Mouse (Mus musculus): ENCODE results near the gene Oas1g. TPM values are rescaled to one million over a fixed set of nuclear protein-coding genes. Genes with fewer than 3 reads are reported as not detected.
"Not testable (repeated sequence)": the region's sequence is repeated elsewhere in the genome, so short reads cannot be mapped to it uniquely, and the experiment has no call there.

Gene Oas1g
- total RNA-seq (2021) = under 1 TPM in 1 of 2 experiments, not detected in 1; 0.54 TPM

DNA sequence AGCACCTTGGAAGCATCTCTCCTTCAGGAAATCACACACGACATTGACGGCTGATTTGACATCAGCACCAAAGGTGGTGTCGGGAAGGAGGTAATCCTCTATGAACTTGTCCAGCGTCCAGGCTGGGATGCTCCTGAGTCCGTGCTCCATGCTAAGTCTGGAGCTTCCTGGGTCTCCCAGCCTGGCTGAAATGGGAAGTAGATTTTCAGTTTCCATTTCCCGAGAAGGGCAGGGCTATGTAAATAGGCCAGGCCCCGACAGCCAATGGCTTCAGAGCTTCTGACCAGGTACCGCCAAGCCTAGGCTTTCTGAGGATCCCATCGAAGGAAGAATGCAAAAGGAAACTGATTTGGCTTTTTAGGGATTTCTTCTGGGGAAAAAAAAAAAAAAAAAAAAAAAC is at the start of gene Oas1g:
Oas1g (minus strand) TSS at position 201 of the 400 bp plus-strand sequence.
- intact Hi-C loops (cut with DNase I); DNase-seq (ENCODE audit: low spot score in 2 of 2): not testable (repeated sequence)

- DNase-seq (ENCODE audit: low spot score in 2 of 2) = no peak
- intact Hi-C loops (cut with DNase I) = loop anchor here (2.0 kb wide), 1 partner anchor 119 kb away; no protein-coding TSS in a partner anchor
Measured at GRCm38 (mm10) chr5:120933966-120934365, 46.6 kb upstream of the Oas1g start.

DNA sequence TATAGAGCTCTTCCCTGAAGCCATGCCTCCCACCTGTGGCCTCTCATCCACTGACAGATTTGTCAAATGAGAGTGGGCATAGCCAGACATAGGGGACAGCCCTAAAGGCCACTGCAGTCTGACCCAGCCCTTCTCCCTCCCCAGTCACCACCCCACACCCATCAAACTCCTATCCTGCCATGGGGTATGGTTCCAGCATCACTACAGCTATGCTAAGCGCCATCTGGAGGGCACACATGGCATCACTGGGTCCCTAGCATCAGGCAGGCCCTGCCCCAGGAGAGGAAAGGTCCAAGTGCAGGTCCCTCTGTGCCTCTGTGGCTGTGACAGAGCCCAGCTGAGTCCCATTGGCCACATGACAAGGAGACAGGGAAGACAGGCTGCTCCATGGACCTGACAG is 39.6 kb upstream of the Oas1g start:
- intact Hi-C loops (cut with DNase I) = loop anchor here (5.0 kb wide), 1 partner anchor 85 kb away; no protein-coding TSS in a partner anchor
- no peak for DNase-seq (ENCODE audit: low spot score in 2 of 2)

DNA sequence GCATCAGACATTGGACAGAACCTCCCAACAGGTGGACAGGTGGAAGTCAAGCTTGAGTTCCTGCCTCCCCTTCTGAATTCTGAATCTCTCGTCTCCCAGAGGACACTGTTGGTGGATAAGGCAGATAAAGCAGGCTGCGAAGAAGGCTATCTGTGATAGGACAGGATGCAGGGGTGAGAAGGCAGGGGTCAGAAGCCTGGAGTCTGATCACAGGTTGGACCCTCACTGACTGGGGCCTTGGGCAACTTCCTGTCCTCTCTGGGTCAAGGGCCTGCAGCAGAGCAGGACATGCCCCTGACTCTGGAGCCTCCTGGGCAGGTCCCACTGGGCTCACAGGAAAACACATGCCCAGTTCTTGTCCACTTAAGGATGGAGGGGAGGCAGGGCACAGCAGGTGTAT is 38.9 kb upstream of the Oas1g start:
- intact Hi-C loops (cut with DNase I) = loop anchor here (5.0 kb wide), 1 partner anchor 84 kb away; no protein-coding TSS in a partner anchor

GRCm38 (mm10) chr5:120924520-120924919 is 37.1 kb upstream of the Oas1g start:
- intact Hi-C loops (cut with DNase I); DNase-seq (ENCODE audit: low spot score in 2 of 2): not testable (repeated sequence)

More for the DNA sequence above, 38.9 kb upstream of the Oas1g start:
- DNase-seq (ENCODE audit: low spot score in 2 of 2) = not testable (repeated sequence)

DNA sequence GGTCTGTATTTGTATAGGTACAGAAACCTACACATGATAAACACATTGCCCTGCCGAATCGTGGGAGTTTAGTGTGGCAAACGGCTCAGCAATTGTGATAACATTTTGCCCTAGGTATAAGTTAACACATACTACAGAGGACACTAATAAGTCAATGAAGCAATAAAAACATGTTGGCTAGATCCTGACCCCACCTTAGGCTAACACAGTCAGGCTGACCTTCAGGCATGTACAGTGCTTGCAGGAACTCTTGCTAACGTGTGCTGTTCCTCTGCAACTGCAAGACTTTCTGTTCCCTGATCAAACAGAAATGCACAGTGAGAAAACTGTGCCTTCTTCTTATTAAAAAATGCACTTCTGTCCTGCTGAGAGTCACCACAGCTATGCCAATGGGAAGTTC is 36.6 kb upstream of the Oas1g start:
- intact Hi-C loops (cut with DNase I) = no loop called here
- no peak for DNase-seq (ENCODE audit: low spot score in 2 of 2)

GRCm38 (mm10) chr5:120920296-120920695 is 32.9 kb upstream of the Oas1g start:
- intact Hi-C loops (cut with DNase I) = no loop called here
- no peak for DNase-seq (ENCODE audit: low spot score in 2 of 2)

GRCm38 (mm10) chr5:120919156-120919935 is 31.9 kb upstream of the Oas1g start:
- DNase-seq (ENCODE audit: low spot score in 2 of 2); intact Hi-C loops (cut with DNase I): not testable (repeated sequence)

- DNase-seq (ENCODE audit: low spot score in 2 of 2); intact Hi-C loops (cut with DNase I): not testable (repeated sequence)
Measured at GRCm38 (mm10) chr5:120914204-120914603, 26.8 kb upstream of the Oas1g start, which contains the start of gene Oas1d. Gene Oas1d, plus strand, starts transcription at chr5:120914536.

GRCm38 (mm10) chr5:120908196-120908920 is 20.9 kb upstream of the Oas1g start:
- no peak for DNase-seq (ENCODE audit: low spot score in 2 of 2)
- intact Hi-C loops (cut with DNase I) = no loop called here

GRCm38 (mm10) chr5:120906791-120907733 is 19.6 kb upstream of the Oas1g start, which contains the start of gene Oas1a:
Gene Oas1a, minus strand, starts transcription at chr5:120907521.
- DNase-seq (ENCODE audit: low spot score in 2 of 2); intact Hi-C loops (cut with DNase I): not testable (repeated sequence)

DNA sequence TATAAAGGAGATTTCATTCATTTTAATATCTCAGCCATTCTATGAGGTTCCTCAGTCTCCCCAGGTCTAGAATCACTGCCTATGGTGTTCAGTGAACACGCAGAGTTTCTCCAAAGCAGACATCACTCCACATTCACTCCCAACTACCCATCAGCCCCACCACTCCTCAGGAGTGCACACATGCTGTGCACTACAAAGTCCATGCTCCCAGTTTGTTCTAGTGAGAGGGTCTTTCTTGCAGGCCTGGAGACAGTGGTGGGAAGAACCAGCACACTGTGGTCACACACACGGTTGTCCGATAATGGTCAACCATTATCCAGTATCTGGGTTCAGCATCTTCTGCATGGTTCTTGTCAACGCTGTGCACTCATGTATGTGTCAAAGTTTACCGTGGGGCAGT is 14.6 kb upstream of the Oas1g start:
- DNase-seq (ENCODE audit: low spot score in 2 of 2) = no peak
- intact Hi-C loops (cut with DNase I) = no loop called here

GRCm38 (mm10) chr5:120900666-120901065 is 13.3 kb upstream of the Oas1g start:
- intact Hi-C loops (cut with DNase I) = no loop called here
- no peak for DNase-seq (ENCODE audit: low spot score in 2 of 2)

DNA sequence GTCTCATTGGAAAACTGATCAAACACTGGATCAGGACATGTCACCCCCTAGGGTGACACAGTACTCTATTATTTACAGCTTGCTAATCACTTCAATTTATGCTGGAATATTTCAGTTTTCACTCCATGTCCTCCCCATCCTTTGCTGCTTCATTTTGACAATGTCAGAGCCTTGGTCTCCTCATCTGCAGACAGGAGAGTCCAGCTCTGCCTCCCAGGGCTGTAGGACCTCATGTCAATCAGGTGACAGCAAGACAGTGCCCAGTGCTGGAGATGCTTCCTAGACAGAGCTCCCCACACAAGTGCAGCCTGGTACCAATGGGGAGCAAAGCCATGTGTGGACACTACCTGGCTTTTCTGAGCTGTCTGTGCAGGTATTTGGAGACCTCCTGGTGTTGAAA is 11.3 kb upstream of the Oas1g start:
- intact Hi-C loops (cut with DNase I) = no loop called here
- no peak for DNase-seq (ENCODE audit: low spot score in 2 of 2)

GRCm38 (mm10) chr5:120898307-120898706 is 10.9 kb upstream of the Oas1g start:
- no peak for DNase-seq (ENCODE audit: low spot score in 2 of 2)
- intact Hi-C loops (cut with DNase I) = no loop called here

GRCm38 (mm10) chr5:120895231-120895900 is 8.0 kb upstream of the Oas1g start:
- no peak for DNase-seq (ENCODE audit: low spot score in 2 of 2)
- intact Hi-C loops (cut with DNase I) = no loop called here

GRCm38 (mm10) chr5:120894692-120895091 is 7.3 kb upstream of the Oas1g start:
- DNase-seq (ENCODE audit: low spot score in 2 of 2); intact Hi-C loops (cut with DNase I): not testable (repeated sequence)

GRCm38 (mm10) chr5:120893866-120894265 is 6.5 kb upstream of the Oas1g start:
- DNase-seq (ENCODE audit: low spot score in 2 of 2); intact Hi-C loops (cut with DNase I): not testable (repeated sequence)

GRCm38 (mm10) chr5:120892243-120892660 is 4.8 kb upstream of the Oas1g start:
- DNase-seq (ENCODE audit: low spot score in 2 of 2) = no peak
- intact Hi-C loops (cut with DNase I) = loop anchor here (1.0 kb wide), 1 partner anchor 107 kb away; no protein-coding TSS in a partner anchor
